Mouse (Mus musculus): ENCODE measurements around the gene Mon1a. TPM values are rescaled to one million over a fixed set of nuclear protein-coding genes. Genes with fewer than 3 reads are reported as not detected.

Gene Mon1a
- polyA plus RNA-seq, 1 experiment from 2014 or later, result 12.7 TPM

- Histone ChIP-seq H3K4me1 (peaks cover 27% of the 10 kb centered on the region), H3K36me3 (replicated peaks) (no peaks in the 10 kb centered on the region), H3K27me3 (replicated peaks; ENCODE audit: low read depth, poor library complexity, severe bottlenecking) (0 out of 2 replicates have a peak, but pooled peaks cover 6% of the 10 kb centered on the region), H3K9me3 (no peaks in the 10 kb centered on the region), H3K4me3 (no peak overlapping the region), H3K27ac (replicated peaks) (no peak overlapping the region)
- 83% methylated on average over 16 of the region's 16 CpGs for WGBS
- no peak for DNase-seq (ENCODE audit: low spot score)
These were observed 26.9 kb downstream of the Mon1a start for GRCm38 (mm10) chr9:107914764-107915420.

GRCm38 (mm10) chr9:107917895-107918608 lies 30.1 kb downstream of the Mon1a start:
- Histone ChIP-seq H3K4me1 (peaks cover 27% of the 10 kb centered on the region), H3K27me3 (replicated peaks; ENCODE audit: low read depth, poor library complexity, severe bottlenecking) (0 out of 2 replicates have a peak, but pooled peaks cover 6% of the 10 kb centered on the region), H3K9me3 (no peaks in the 10 kb centered on the region), H3K27ac (replicated peaks) (peak overlapping the region; percentile 40; the same call in 1 of the 2 replicates), H3K36me3 (replicated peaks) (no peaks in the 10 kb centered on the region), H3K4me3 (no peak overlapping the region)
- 48% methylated on average over 13 of the region's 13 CpGs for WGBS
- peak; percentile 46 for DNase-seq (ENCODE audit: low spot score)

GRCm38 (mm10) chr9:107918884-107919283 lies 30.9 kb downstream of the Mon1a start:
- DNase-seq (ENCODE audit: low spot score), result no peak
- Histone ChIP-seq H3K4me1 (peaks cover 27% of the 10 kb centered on the region), H3K36me3 (replicated peaks) (no peaks in the 10 kb centered on the region), H3K27ac (replicated peaks) (no peak overlapping the region), H3K27me3 (replicated peaks; ENCODE audit: low read depth, poor library complexity, severe bottlenecking) (0 out of 2 replicates have a peak, but pooled peaks cover 10% of the 10 kb centered on the region), H3K4me3 (no peak overlapping the region), H3K9me3 (no peaks in the 10 kb centered on the region)
- 85% methylated on average over 6 of the region's 6 CpGs for WGBS

- Histone ChIP-seq H3K4me1 (peaks cover 27% of the 10 kb centered on the region), H3K27ac (replicated peaks) (no peak overlapping the region), H3K27me3 (replicated peaks; ENCODE audit: low read depth, poor library complexity, severe bottlenecking) (0 out of 2 replicates have a peak, but pooled peaks cover 15% of the 10 kb centered on the region), H3K4me3 (no peak overlapping the region), H3K36me3 (replicated peaks) (no peaks in the 10 kb centered on the region), H3K9me3 (no peaks in the 10 kb centered on the region)
- WGBS, result 88% methylated on average over 5 of the region's 5 CpGs
- no peak for DNase-seq (ENCODE audit: low spot score)
These were observed 31.5 kb downstream of the Mon1a start for GRCm38 (mm10) chr9:107919441-107919840.

GRCm38 (mm10) chr9:107923021-107923420 lies 35.1 kb downstream of the Mon1a start:
- DNase-seq (ENCODE audit: low spot score), result peak; percentile 36
- no peaks in the 10 kb centered on the region for H3K36me3 ChIP-seq (replicated peaks)
- H3K27ac ChIP-seq (replicated peaks), result no peak overlapping the region
- peaks cover 16% of the 10 kb centered on the region; the same call in 1 of the 2 replicates for H3K27me3 ChIP-seq (replicated peaks; ENCODE audit: low read depth, poor library complexity, severe bottlenecking)
- H3K9me3 ChIP-seq, result no peaks in the 10 kb centered on the region
- peaks cover 20% of the 10 kb centered on the region for H3K4me1 ChIP-seq
- H3K4me3 ChIP-seq, result no peak overlapping the region
- 30% methylated on average over 7 of the region's 7 CpGs for WGBS

- Histone ChIP-seq H3K36me3 (replicated peaks) (no peaks in the 10 kb centered on the region), H3K4me3 (no peak overlapping the region), H3K27me3 (replicated peaks; ENCODE audit: low read depth, poor library complexity, severe bottlenecking) (peaks cover 16% of the 10 kb centered on the region; the same call in 1 of the 2 replicates), H3K9me3 (no peaks in the 10 kb centered on the region), H3K4me1 (peaks cover 15% of the 10 kb centered on the region), H3K27ac (replicated peaks) (no peak overlapping the region)
- 67% methylated on average over 6 of the region's 6 CpGs for WGBS
- no peak for DNase-seq (ENCODE audit: low spot score)
These were observed 36.0 kb downstream of the Mon1a start for GRCm38 (mm10) chr9:107923956-107924355.

- 19% methylated on average over 3 of the region's 3 CpGs for WGBS
- Histone ChIP-seq H3K4me3 (no peak overlapping the region), H3K36me3 (replicated peaks) (no peaks in the 10 kb centered on the region), H3K27me3 (replicated peaks; ENCODE audit: low read depth, poor library complexity, severe bottlenecking) (peaks cover 16% of the 10 kb centered on the region; the same call in 1 of the 2 replicates), H3K27ac (replicated peaks) (no peak overlapping the region), H3K4me1 (peaks cover 15% of the 10 kb centered on the region), H3K9me3 (no peaks in the 10 kb centered on the region)
- no peak for DNase-seq (ENCODE audit: low spot score)
These were observed 37.3 kb downstream of the Mon1a start for GRCm38 (mm10) chr9:107925251-107925650.

GRCm38 (mm10) chr9:107926920-107927420 lies 39.0 kb downstream of the Mon1a start:
- Histone ChIP-seq H3K4me3 (no peak overlapping the region), H3K4me1 (peaks cover 18% of the 10 kb centered on the region), H3K9me3 (no peaks in the 10 kb centered on the region), H3K27ac (replicated peaks) (no peak overlapping the region), H3K27me3 (replicated peaks; ENCODE audit: low read depth, poor library complexity, severe bottlenecking) (peaks cover 16% of the 10 kb centered on the region; the same call in 1 of the 2 replicates), H3K36me3 (replicated peaks) (no peaks in the 10 kb centered on the region)
- WGBS, result 44% methylated on average over 9 of the region's 9 CpGs
- DNase-seq (ENCODE audit: low spot score), result no peak

- H3K4me1 ChIP-seq, result peaks cover 25% of the 10 kb centered on the region
- no peaks in the 10 kb centered on the region for H3K9me3 ChIP-seq
- 79% methylated on average over 5 of the region's 5 CpGs for WGBS
- H3K4me3 ChIP-seq, result no peak overlapping the region
- no peak overlapping the region; the same call in 1 of the 2 replicates for H3K27ac ChIP-seq (replicated peaks)
- DNase-seq (ENCODE audit: low spot score), result no peak
- H3K36me3 ChIP-seq (replicated peaks), result no peaks in the 10 kb centered on the region
- H3K27me3 ChIP-seq (replicated peaks; ENCODE audit: low read depth, poor library complexity, severe bottlenecking), result peaks cover 16% of the 10 kb centered on the region; the same call in 1 of the 2 replicates
These were observed 39.8 kb downstream of the Mon1a start for GRCm38 (mm10) chr9:107927749-107928148.

- Histone ChIP-seq H3K4me3 (no peak within 1 kb of the TSS), H3K9me3 (no peaks in the 10 kb centered on the region), H3K36me3 (replicated peaks) (no peaks in the 10 kb centered on the region), H3K4me1 (peaks cover 25% of the 10 kb centered on the region), H3K27ac (replicated peaks) (no peak within 1 kb of the TSS; the same call in 1 of the 2 replicates), H3K27me3 (replicated peaks; ENCODE audit: low read depth, poor library complexity, severe bottlenecking) (peaks cover 16% of the 10 kb centered on the region; the same call in 1 of the 2 replicates)
- 89% methylated on average over 3 of the region's 3 CpGs for WGBS
- no peak for DNase-seq (ENCODE audit: low spot score)
These were observed 40.2 kb downstream of the Mon1a start, which contains the start of gene Actl11 for GRCm38 (mm10) chr9:107928169-107928568. Actl11 (plus strand) TSS chr9:107928469.

- H3K36me3 ChIP-seq (replicated peaks), result no peaks in the 10 kb centered on the region
- no peaks in the 10 kb centered on the region for H3K9me3 ChIP-seq
- peaks cover 41% of the 10 kb centered on the region for H3K27me3 ChIP-seq (replicated peaks; ENCODE audit: low read depth, poor library complexity, severe bottlenecking)
- WGBS, result 74% methylated on average over 4 of the region's 4 CpGs
- no peak overlapping the region for H3K4me3 ChIP-seq
- H3K27ac ChIP-seq (replicated peaks), result 0 out of 2 replicates have a peak overlapping the region, but pooled peaks have one; percentile 21
- DNase-seq (ENCODE audit: low spot score), result peak; percentile 27
- peaks cover 36% of the 10 kb centered on the region for H3K4me1 ChIP-seq
These were observed 44.3 kb downstream of the Mon1a start for GRCm38 (mm10) chr9:107932221-107932620.

GRCm38 (mm10) chr9:107934146-107934545 lies 46.2 kb downstream of the Mon1a start:
- Histone ChIP-seq H3K27me3 (replicated peaks; ENCODE audit: low read depth, poor library complexity, severe bottlenecking) (peaks cover 54% of the 10 kb centered on the region), H3K36me3 (replicated peaks) (no peaks in the 10 kb centered on the region), H3K27ac (replicated peaks) (no peak overlapping the region), H3K4me3 (no peak overlapping the region), H3K4me1 (peaks cover 38% of the 10 kb centered on the region), H3K9me3 (no peaks in the 10 kb centered on the region)
- 93% methylated on average over 11 of the region's 11 CpGs for WGBS
- no peak for DNase-seq (ENCODE audit: low spot score)
